Mouse (Mus musculus) Muller cell, postnatal 12 days (primary cell): ENCODE data around the gene Tspan5.

Experiments used
- DNase-seq: peaks from one replicate; pipeline ENCODE4 v3.0.0-alpha.2; 2015; ENCODE audit errors: inconsistent ontology term

Gene Tspan5

DNA sequence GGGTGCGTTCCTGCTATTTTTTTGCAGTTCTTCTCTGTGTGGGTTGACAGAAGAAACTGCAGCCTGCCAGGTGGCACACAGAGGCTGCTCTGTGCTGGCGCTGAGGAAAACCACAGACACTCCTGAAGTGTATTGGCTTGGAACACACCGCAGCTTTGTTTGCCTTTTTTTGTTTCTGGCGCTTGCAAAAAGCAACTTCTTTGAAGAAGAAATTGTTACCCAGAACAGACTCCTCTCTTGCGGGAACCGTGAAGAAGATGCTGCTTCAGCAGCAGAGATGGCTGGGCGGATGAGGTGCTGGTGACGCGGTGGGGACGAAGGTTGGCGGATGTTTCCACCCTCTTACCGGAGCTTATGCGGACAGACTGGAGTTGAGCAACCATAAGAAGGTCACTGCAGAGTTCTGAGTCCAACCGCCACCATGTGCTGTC, 135.0 kb downstream of the Tspan5 start:
- no peak for DNase-seq

DNA sequence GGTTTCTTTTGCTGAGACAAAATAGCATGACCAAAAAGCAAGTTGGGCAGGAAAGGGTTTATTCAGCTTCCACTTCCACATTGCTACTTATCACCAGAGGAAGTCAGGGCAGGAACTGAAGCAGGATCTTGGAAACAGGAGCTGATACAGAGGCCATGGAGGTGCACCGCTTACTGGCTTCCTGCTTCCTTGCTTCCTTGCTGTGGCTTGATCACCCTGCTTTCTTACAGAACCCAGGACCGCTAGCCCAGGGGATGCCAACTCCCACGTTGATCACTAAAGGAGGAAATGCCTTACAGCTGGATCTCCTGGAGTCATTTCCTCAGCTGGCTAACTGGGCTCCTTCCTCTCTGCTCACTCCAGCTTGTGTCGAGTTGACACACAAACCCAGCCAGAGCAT, 135.7 kb downstream of the Tspan5 start:
- no peak for DNase-seq

DNA sequence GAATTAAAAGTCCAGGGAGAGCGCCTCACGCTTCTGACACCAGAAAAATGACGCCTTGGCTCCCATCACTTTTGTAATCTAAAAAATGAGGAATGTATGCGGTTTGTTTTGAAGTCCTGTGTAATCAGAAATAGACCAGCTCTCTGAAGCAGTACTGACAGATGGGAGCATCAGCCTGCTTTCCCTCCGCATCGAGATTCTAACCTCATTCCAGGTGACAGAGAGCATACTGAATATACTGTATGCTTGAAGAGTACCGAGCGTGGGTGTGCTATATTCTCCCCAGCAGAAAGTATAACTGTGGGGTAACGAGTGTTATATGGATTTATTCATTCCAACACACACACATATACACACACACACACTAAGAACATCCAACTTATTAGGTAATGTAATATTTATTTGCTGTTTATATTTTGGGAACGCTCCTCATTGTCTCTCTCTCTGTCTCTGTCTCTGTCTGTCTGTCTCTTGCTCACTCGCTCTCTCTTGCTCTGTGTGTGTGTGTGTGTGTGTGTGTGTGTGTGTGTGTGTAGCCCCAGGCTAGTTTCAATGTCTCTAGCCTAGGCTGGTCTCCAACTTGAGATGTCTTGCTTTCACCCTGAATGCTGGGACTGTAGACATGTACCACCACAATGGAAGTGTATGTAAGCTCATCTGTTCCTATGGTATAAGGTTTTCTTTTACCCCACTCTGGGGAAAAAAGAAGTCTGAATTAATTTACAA, 139.2 kb downstream of the Tspan5 start:
- no peak for DNase-seq

DNA sequence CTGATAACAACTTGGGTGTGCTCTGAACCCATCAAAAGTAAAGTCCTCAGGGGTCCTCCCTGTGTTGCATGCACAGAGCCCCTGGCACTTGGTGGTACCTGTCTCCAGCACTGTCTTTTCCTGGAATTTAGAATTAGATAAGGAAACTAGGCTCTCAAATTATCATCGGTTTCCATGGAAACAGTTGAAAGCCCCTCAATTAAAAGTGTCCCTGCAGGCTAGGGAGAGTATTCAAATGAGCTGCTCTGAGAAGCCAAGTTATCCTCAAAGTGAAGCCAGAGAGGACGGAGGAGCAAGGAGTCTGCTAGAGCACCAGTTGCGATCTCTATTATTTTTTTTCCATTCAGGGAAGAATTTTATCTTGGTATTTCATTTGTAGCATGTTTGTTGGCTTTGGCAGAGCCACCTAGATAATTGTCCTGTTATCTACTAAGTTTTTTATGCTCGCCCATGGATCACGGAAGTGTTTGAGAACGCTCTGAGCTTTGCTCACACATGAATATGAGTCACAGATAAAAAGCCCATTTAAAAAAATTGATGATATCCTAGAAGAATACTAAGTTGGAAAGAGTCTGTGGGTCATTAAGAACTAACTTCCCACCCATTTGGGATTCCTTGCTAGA, 139.8 kb downstream of the Tspan5 start:
- no peak for DNase-seq

DNA sequence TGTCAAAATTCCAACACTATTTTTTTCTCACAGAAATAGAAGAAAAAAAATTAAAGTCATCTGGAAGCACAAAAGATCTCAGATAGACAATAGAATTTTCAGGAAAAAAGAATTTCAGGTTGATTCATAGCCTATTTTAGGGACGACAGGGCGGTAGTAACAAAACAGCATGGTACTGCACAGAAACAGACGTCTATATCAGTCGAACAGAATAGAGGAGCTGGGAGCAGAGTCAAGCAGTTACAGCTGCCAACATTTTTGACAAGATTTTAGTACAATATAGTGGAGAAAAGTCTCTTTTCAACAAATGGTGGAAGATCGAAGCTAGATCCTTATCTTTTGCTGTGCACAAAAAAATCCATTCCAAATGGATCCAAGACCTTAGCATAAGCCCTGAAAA, 144.1 kb downstream of the Tspan5 start:
- DNase-seq, result no peak

DNA sequence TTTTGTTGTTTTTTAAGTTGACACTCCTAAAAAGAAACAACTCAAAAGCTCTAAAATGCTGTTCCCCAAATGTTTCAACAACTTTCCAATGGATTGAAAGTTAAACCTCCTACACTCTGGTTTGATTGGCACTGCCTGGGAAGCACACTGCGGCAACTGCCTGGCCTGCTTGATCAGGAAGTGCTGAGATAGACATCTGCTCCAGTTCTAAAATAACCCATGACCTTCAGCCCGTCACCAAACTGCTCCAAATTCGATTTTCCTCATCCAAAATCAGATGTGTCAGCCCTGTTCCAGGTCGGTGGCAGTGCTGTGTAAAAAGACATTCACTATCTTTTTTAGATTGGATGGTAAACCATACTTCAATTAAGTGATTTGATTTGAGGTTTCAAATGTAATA, 147.2 kb downstream of the Tspan5 start:
- no peak for DNase-seq

DNA sequence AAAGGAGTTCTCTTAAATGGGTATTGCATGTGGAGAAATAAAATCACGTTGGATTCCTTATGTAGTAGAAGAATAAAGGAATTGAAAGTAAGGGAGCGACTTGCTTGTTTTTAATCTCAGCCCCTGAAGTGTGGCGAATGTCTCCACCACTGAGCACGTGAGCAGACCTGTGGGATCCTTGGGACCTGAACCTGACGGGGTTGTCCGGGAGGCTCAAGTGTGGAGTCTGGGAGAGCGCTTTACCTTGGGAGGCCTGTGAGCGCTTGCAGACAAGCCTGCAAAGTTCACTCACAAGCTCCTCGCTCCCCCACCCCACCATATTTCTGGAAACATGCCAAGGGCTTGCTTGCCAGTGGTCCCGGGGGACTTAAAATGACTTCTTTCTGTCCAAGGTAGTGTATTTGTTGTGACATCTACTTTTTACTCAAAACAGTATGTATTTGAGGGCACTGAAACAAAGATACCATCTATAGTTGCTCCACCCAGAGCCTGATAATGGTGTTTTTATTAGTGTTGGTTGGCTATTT, 147.8 kb downstream of the Tspan5 start:
- no peak for DNase-seq

DNA sequence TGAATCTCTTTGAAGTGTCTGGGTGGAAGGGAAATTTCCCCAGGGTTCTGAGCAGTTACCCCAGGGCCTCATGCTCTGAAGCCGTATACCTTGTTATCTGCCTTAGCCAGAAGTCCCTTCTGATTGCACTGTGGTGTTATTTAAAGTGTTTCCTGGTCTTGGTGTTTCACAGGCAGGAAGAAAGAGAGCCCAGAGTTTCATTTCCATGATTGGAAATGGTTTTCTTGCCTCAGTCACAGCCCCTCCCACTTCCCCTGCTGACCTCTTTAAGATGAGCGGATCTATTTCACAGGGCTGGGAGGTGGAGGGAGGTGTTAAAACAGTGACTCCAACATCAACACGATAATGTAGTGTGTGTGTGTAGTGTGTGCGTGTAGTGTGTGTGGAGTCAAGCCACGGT, 151.5 kb downstream of the Tspan5 start:
- DNase-seq, result no peak

DNA sequence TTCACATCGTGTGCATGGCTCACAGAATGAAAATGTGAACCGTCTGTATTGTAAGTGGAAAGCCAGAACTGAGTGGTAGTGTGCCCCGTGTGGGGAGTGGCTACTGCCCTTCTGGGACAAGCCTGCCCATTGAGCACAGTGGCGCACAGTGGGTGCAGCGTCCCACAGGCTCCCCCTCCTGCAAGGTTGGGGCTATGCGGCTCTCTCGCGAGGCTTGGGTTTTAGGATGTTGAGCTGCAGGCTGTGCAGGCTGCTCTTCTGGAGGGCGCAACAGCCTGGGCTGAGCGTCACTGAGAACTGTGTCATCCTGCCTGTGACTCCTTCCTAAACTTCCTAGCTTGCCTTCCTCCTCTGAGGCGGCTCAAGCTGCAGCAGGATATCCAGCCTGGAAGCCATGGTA, 155.5 kb downstream of the Tspan5 start:
- no peak for DNase-seq

DNA sequence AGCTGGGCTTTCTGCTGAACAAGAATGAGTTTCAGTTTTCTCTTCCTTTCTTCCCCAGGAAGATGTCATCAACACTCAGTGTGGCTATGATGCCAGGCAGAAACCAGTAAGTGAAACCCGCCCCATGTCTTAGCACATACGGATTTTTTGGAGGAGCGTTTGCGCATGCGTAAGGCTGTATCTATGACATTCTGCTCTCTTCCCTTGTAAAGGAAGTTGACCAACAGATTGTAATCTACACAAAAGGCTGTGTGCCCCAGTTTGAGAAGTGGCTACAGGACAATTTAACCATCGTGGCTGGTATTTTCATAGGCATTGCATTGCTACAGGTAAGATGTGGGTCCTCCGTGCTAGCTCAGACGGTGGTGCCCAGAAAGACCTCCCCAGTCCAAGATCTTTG, 156.1 kb downstream of the Tspan5 start:
- DNase-seq, result no peak

DNA sequence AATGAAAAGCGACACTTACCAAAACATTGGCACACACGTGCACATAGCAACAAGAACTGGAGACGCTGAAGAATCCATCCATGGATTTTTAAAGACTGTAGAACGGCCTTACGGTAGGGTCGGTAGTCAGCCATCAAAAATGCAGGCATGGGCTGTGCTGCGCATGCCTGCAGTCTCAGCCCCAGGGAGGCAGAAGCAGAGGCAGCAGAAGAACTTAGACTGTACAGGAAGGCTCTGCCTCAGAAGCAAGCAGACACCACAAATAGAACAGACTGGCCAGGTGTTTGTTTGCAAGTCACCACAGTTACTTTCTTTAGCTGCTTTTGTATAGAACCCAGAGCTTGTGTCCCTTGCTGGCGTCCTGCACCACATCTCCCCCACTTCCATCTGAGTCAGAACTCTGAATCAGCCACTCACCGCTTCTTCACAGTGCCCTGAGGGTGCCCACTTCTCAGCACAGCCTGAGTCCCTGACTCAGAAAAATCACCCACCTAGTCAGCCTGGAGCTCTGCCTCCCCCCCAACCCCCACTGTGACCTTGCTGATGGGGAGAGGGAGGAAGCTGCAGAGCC, 158.7 kb downstream of the Tspan5 start:
- DNase-seq, result peak; percentile 40

DNA sequence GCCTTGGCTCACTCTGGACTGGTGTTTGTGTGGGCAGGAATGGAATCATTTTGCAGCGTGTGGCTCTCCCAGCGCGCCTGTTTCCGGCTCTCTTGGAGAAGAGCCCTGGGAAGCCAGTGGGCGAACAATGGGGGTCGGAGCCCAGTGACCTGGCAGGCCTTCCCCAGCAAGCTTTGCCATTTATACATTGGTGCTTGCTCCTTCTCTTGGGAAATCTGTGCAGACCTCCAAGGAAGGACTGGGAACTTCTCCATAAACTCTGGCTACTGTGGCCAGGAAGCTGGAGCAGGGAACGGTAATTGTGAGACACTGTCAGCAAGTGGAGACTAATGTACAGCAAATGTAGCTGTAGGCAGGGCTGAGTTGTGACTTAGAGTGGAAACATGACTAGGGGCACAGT, 163.7 kb downstream of the Tspan5 start:
- DNase-seq, result peak; percentile 66

DNA sequence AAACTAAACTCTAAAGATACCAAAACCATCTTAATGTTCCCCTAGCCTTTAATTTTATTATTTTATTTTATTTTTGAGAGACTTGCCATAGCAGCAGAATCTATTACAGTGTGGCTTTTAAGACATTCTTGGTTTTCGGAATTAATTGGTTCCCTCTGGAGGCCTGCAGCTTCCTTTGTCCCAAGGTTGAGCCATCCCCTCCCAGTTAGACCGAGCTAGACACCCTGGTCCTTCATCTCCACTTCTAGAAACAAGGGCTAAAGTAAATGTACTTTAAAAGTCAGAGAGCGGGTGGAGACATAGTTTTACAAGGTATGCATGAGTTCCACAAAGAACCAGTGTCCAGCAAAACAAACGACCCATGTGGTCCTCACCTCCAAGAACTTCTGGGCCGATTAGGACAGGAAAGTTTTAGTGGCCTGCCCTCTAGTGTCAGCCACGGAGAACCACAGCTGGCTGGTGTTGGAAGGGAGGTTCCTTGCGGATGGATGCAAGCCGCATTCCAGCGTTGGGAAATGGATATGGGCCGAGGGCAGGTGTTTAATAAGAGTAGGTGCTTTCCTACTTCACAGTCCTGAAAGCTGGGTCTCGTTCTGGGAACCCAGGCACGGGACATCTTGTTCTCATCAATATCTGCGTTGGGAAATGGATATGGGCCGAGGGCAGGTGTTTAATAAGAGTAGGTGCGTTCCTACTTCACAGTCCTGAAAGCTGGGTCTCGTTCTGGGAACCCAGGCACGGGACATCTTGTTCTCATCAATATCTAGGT, 164.3 kb downstream of the Tspan5 start:
- DNase-seq, result peak; percentile 73

DNA sequence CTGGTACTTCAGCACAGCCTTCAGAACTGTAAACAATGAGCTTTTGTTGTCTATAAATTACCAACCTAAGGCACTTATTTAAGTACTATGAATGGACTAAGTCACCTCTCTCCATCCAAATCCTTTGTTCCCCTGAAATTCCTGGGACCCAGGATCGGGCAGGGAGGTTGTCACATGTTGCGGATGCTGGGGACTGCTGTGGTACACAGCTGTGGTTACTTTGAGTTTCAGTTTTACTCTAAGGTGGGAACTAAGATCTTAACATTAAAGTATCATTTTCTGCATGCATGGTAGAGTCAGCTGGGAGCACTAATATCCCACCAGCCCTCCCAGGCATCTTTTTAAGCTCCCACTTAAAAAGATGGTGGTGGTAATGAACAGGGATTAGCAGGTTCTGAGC, 167.3 kb downstream of the Tspan5 start:
- DNase-seq, result no peak

DNA sequence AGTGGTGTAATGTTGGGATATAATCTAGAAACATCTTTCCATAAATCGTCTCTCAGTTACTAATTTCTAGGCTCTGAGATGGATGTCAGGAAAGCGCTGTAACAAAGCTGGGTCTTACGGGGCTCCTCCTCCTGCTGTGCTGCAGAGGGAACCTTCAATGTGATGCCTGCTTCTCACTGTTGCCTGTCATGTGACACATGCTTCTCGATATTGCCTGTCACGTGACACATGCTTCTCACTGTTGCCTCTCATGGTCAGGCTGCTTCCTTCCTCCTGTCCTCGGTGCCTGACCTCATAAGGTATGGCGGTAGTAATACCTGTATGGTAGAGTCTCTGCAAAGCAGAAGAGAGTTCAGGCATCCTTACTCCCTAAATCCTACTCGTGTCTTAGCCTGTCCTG, 170.5 kb downstream of the Tspan5 start:
- no peak for DNase-seq

DNA sequence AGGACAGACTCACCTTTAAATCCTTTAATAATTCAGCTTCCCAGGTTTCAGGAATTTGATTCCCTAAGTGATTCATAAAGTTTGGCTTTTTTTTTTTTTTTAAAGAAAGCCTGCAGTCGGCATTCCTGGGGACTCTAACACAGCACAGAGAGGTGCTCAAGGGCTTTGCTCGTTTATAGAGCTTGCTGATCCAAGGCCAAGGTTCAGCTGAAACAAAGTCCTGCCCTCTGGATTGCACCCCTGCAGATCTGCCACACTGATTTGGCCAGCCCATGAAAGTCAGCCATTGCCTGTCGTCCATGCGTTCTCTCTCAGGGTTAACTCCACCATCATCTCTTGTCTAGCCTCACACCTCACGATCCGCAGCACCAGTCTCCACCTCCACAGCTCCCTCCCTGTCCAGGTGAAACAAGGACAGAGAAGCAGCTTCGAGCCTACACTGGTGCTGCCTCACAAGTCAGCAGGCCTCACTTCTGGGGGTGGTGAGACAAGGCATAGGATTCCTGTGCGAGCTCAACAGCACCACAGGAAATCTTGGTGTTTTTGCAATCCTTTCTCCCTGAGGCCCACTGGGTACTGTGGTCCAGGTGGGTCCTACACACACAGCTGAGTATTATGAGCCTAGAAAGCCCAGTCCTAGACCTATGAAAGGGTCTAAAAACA, 172.8 kb downstream of the Tspan5 start:
- no peak for DNase-seq

DNA sequence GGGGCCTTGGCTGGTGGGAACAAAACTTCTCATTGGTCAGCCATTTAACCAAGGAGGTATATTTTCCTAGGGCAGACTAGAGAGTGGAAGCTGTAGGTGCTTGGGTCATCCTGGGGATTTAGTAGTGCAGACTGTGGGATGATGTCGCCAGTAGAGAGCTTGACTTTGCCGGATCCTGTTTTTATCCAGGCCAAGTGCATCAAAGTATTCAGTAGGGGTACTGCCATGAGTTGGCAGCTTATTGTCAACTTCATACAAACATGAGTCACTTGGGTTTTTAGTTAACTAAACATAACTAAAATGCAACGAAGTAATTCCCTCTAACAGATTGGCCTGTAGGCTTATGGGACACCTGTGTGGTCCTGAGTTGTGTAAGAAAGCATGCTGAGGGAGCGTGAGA, 174.6 kb downstream of the Tspan5 start:
- DNase-seq, result no peak

DNA sequence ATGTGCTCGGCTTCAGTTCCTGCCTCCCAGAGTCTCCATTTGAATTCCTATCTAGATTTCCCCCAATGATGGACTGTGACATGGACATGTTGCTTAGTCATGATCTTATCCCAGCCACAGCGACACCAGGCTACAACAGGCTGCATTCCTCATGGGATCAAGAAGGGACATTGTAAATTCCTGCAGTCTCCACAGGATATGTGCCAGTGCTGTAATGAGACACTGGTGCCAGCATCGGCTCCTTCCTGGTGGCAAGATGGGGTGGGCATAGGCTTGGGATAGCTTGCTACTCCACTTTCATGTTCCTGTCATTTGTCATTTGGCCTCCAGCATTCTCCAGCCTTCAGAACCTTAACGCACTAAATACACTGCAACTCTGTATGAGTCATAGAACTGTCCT, 175.0 kb downstream of the Tspan5 start:
- peak; percentile 70 for DNase-seq

DNA sequence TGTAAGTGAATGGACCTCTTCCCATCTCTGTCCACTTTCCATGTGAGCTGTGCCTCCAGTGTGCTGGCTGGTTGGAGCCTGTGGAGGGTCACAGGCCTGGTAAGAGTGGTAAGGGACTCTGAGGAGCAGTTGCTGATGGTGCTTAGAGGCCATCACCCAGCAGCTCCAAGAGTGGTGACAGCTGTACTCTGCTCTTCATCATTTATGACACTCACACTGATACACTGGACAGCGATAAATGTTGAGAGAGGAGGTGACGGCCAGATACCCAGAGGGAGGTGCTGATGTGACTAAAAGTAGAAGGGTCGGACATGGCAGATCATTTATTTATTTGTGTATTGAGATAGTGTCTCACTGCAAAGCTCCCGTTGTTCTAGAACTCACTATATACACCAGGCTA, 176.2 kb downstream of the Tspan5 start:
- no peak for DNase-seq

DNA sequence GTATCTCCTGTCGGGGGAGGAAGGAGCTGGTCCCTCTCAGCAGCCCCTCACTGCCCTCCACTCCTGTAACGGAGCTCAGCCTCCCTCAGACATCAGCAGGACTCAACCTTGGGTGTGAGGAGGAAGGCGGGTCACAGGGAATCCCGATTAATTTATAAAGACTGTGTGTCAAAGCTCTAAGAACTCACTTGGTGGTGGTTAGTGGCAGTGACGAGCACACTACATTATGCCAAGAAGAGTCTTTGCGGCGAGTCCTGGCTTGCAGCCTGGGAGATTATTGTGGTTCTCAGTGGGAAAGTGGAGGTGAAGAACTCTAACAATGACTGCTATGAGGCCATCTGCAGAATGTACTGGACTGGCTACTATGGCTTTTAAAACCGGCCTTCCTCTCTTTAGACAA, 184.2 kb downstream of the Tspan5 start:
- peak; percentile 64 for DNase-seq

DNA sequence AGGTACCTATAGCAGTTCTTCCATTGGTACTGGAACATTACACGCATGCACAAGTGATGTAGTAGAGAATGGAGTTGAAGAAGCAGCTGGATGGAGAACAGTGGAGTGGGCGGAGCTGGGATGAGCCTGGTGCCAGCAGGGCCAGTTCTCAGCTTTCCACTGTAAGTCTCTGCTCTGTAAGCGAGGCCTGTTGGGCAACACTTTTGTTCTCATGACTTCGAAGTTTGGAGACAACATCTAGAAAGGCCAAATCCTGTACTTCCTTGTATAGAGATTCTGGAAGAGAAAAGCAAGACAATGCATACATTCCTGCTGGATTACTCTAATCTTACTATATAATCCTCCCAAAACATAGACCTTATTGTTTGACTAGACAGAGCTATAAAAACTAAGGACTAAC, 185.4 kb downstream of the Tspan5 start:
- DNase-seq, result no peak

DNA sequence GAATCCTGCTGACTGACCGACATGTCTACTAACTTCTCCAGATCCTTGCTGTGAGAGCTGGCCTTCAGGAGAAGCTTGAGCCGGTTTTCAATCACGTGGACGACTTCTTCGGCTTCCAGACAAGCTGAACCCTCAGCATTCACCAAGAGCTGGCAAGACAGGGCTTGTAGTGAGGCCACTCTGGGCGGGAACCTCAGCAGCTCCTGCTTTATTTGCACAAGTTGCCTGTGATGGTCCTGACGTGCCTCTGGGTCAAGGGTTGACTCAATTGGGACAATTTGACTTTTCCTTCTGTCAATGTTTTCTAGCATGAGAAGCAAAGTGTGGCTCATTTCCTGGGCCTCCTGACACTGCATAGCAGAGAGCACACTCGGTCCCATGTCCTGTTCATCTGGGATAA, 194.8 kb downstream of the Tspan5 start:
- no peak for DNase-seq
